Mouse (Mus musculus): ENCODE data around the gene Top2b. TPM values are rescaled to one million over a fixed set of nuclear protein-coding genes. Genes with fewer than 3 reads are reported as not detected.
A peak's percentile ranks its signal among the peaks of the same experiment; 100 is the strongest.

The Top2b gene
- polyA plus RNA-seq, 1 experiment from 2014 or later = 124 TPM

- H3K4me3 ChIP-seq (replicated peaks; ENCODE audit: low read length) = no peak overlapping the region
- 52% methylated on average over 8 of the region's 8 CpGs for WGBS
- no peak overlapping the region for H3K27ac ChIP-seq
- H3K4me1 ChIP-seq (replicated peaks; ENCODE audit: control insufficient read depth, insufficient read depth, low read length) = peaks cover 3% of the 10 kb centered on the region; the same call in 1 of the 2 replicates
- no peaks in the 10 kb centered on the region for H3K27me3 ChIP-seq (ENCODE audit: control insufficient read depth, insufficient read depth, low read length)
- DNase-seq (ENCODE audit: low spot score) (no peak), ATAC-seq (ENCODE audit: low FRiP score) (peak; percentile 69; the same call in 1 of the 2 replicates)
- no peak overlapping the region for H3K9ac ChIP-seq
- H3K9me3 ChIP-seq (ENCODE audit: control insufficient read depth, low read length) = no peaks in the 10 kb centered on the region
- H3K4me2 ChIP-seq (replicated peaks) = no peak overlapping the region
- no peaks in the 10 kb centered on the region for H3K36me3 ChIP-seq (replicated peaks; ENCODE audit: control insufficient read depth, insufficient read depth)
These were observed 118.8 kb downstream of the Top2b start for GRCm38 (mm10) chr14:16483656-16484380.

Other genes starting within 250 kb of the Top2b start
- 27.8 and 30.6 TPM in 2 replicates for gene Ngly1, start 115.9 kb upstream of the Top2b start, polyA plus RNA-seq (2014; fragmentation: Nextera tagmentation; extraction: Ambion mirVana)
- gene Oxsm, start 115.4 kb upstream of the Top2b start, polyA plus RNA-seq (2014; fragmentation: Nextera tagmentation; extraction: Ambion mirVana) = 1.5 and 2.0 TPM in 2 replicates